Mouse (Mus musculus) thymus, adult 2 months (tissue): ENCODE data around the gene Ehf. TPM values are rescaled to one million over a fixed set of nuclear protein-coding genes. Genes with fewer than 3 reads are reported as not detected.

Experiments
- DNase-seq: peaks from one replicate; pipeline ENCODE4 v3.0.0; 2021
- H3K27ac ChIP-seq: fragments of 200-500 bp; 2 replicates; pipeline ENCODE4 v1.5.1; 2012; ENCODE audit warnings: low read length, control low read depth; ENCODE audit not compliant: control insufficient read depth, insufficient read depth
- H3K27me3 ChIP-seq: fragments of 200-500 bp; 2 replicates; pipeline ENCODE4 v1.6.1; 2012; ENCODE audit warnings: mild to moderate bottlenecking, low read length, moderate library complexity, mixed read lengths; ENCODE audit not compliant: control insufficient read depth, insufficient read depth
- H3K36me3 ChIP-seq: fragments of 200-500 bp; 2 replicates; pipeline ENCODE4 v1.6.1; 2012; ENCODE audit warnings: mild to moderate bottlenecking, low read length, moderate library complexity; ENCODE audit not compliant: control insufficient read depth, insufficient read depth
- H3K4me1 ChIP-seq: fragments of 200-500 bp; replicated peaks from 2 replicates; pipeline ENCODE4 v1.6.1; 2012; ENCODE audit warnings: low read length; ENCODE audit not compliant: control insufficient read depth, insufficient read depth
- H3K4me3 ChIP-seq: fragments of 200-500 bp; 2 replicates; pipeline ENCODE4 v1.5.1; 2012; ENCODE audit warnings: mild to moderate bottlenecking, low read length, control low read depth, moderate library complexity; ENCODE audit not compliant: control insufficient read depth, insufficient read depth
- CTCF ChIP-seq: fragments of 200-500 bp; IDR thresholded peaks from 2 replicates; pipeline ENCODE4 v1.5.1; 2012; ENCODE audit warnings: mild to moderate bottlenecking, control low read depth, low read length, moderate library complexity, borderline replicate concordance; ENCODE audit not compliant: control insufficient read depth, poor library complexity, insufficient read depth; ENCODE audit errors: extremely low read depth
- POLR2A ChIP-seq: fragments of 200-500 bp; IDR thresholded peaks from 2 replicates; pipeline ENCODE4 v1.6.1; 2012; ENCODE audit warnings: mild to moderate bottlenecking, low read length, control low read depth, moderate library complexity; ENCODE audit not compliant: control insufficient read depth, poor library complexity, insufficient read depth; ENCODE audit errors: extremely low read depth
- WGBS: fragments of 180-500 bp; shearing (Covaris S2); methylation state at CpG from one replicate; pipeline ENCODE4 v1.1.7; 2018; 5-methylcytosine and 5-hydroxymethylcytosine counted together
- polyA plus RNA-seq: library from polyadenylated mRNA; depleted of rRNA; stranded (reverse); fragments of >200 nt; gene quantifications from 2 replicates; pipeline ENCODE4 v1.2.3, GENCODE M21; 2012

Gene Ehf
- polyA plus RNA-seq, 1 experiment, result 7.2 TPM

GRCm38 (mm10) chr2:103338706-103339105 is 35.6 kb upstream of the Ehf start:
- no peaks in the 10 kb centered on the region; the same call in 1 of the 2 replicates for H3K4me1 ChIP-seq
- WGBS, result 96% methylated on average over 6 of the region's 6 CpGs
- no peak for TF ChIP-seq POLR2A
- TF ChIP-seq CTCF, result no peak
- no peak overlapping the region for H3K27ac ChIP-seq
- H3K36me3 ChIP-seq, result no peaks in the 10 kb centered on the region
- no peak for DNase-seq
- H3K4me3 ChIP-seq, result no peak overlapping the region
- no peaks in the 10 kb centered on the region for H3K27me3 ChIP-seq

GRCm38 (mm10) chr2:103337370-103337769 is 34.3 kb upstream of the Ehf start:
- 95% methylated on average over 3 of the region's 3 CpGs for WGBS

GRCm38 (mm10) chr2:103336621-103337020 is 33.5 kb upstream of the Ehf start:
- Histone ChIP-seq H3K36me3 (no peaks in the 10 kb centered on the region), H3K27me3 (no peaks in the 10 kb centered on the region), H3K4me1 (no peaks in the 10 kb centered on the region; the same call in 1 of the 2 replicates), H3K27ac (no peak overlapping the region), H3K4me3 (no peak overlapping the region)
- DNase-seq, result no peak
- TF ChIP-seq CTCF, result no peak
- no peak for TF ChIP-seq POLR2A
- WGBS, result 92% methylated on average over 11 of the region's 11 CpGs

More at GRCm38 (mm10) chr2:103337370-103337769, 34.3 kb upstream of the Ehf start:
- Histone ChIP-seq H3K4me3 (no peak overlapping the region), H3K27ac (no peak overlapping the region), H3K4me1 (no peaks in the 10 kb centered on the region; the same call in 1 of the 2 replicates), H3K36me3 (no peaks in the 10 kb centered on the region), H3K27me3 (no peaks in the 10 kb centered on the region)
- TF ChIP-seq POLR2A, result no peak
- DNase-seq, result no peak

GRCm38 (mm10) chr2:103336000-103336399 is 32.9 kb upstream of the Ehf start:
- TF ChIP-seq CTCF (no peak), POLR2A (no peak)
- no peak for DNase-seq
- no peak overlapping the region for H3K27ac ChIP-seq
- no peaks in the 10 kb centered on the region; the same call in 1 of the 2 replicates for H3K4me1 ChIP-seq
- no peaks in the 10 kb centered on the region for H3K36me3 ChIP-seq
- no peaks in the 10 kb centered on the region for H3K27me3 ChIP-seq
- no peak overlapping the region for H3K4me3 ChIP-seq
- 89% methylated on average over 3 of the region's 3 CpGs for WGBS

- H3K36me3 ChIP-seq, result no peaks in the 10 kb centered on the region
- TF ChIP-seq CTCF (no peak), POLR2A (no peak)
- no peaks in the 10 kb centered on the region for H3K4me1 ChIP-seq
- no peak overlapping the region for H3K4me3 ChIP-seq
- WGBS, result 84% methylated on average over 3 of the region's 3 CpGs
- DNase-seq, result no peak
- H3K27ac ChIP-seq, result no peak overlapping the region
- no peaks in the 10 kb centered on the region for H3K27me3 ChIP-seq
Observed at GRCm38 (mm10) chr2:103331666-103332191, 28.7 kb upstream of the Ehf start.

- Histone ChIP-seq H3K27ac (no peak overlapping the region), H3K4me1 (no peaks in the 10 kb centered on the region), H3K27me3 (no peaks in the 10 kb centered on the region), H3K36me3 (no peaks in the 10 kb centered on the region), H3K4me3 (no peak overlapping the region)
- WGBS, result 90% methylated on average over 4 of the region's 4 CpGs
- no peak for DNase-seq
- no peak for TF ChIP-seq POLR2A
- no peak for TF ChIP-seq CTCF
Observed at GRCm38 (mm10) chr2:103328731-103329130, 25.7 kb upstream of the Ehf start.
